Mouse (Mus musculus) hindbrain, embryonic 13.5 days (tissue): Measurements from ENCODE around the gene Ngb. TPM values are rescaled to one million over a fixed set of nuclear protein-coding genes. Genes with fewer than 3 reads are reported as not detected.

ENCODE experiments used
- ATAC-seq: fragments of 200-750 bp; cut with Nextera tagmentation; 2 replicates; pipeline ENCODE4 v1.8.0; 2017; ENCODE audit warnings: moderate TSS enrichment; ENCODE audit not compliant: low FRiP score
- H3K27ac ChIP-seq: fragments of 300-500 bp; sonication (generic); 2 replicates; pipeline ENCODE4 v1.5.1; 2015; ENCODE audit warnings: inconsistent platforms, mild to moderate bottlenecking, moderate library complexity
- H3K27me3 ChIP-seq: fragments of 300-500 bp; sonication (generic); 2 replicates; pipeline ENCODE4 v1.6.1; 2015; ENCODE audit warnings: mild to moderate bottlenecking, inconsistent platforms
- H3K36me3 ChIP-seq: fragments of 300-500 bp; sonication (generic); 2 replicates; pipeline ENCODE4 v1.6.1; 2015; ENCODE audit warnings: mild to moderate bottlenecking, inconsistent platforms
- H3K4me1 ChIP-seq: fragments of 300-500 bp; sonication (generic); replicated peaks from 2 replicates; pipeline ENCODE4 v1.6.1; 2015; ENCODE audit warnings: inconsistent platforms
- H3K4me2 ChIP-seq: fragments of 300-500 bp; sonication (generic); 2 replicates; pipeline ENCODE4 v1.6.1; 2015; ENCODE audit warnings: inconsistent platforms, mild to moderate bottlenecking, moderate library complexity
- H3K4me3 ChIP-seq: fragments of 300-500 bp; sonication (generic); 2 replicates; pipeline ENCODE4 v1.5.1; 2015; ENCODE audit warnings: mild to moderate bottlenecking, inconsistent platforms
- H3K9ac ChIP-seq: fragments of 300-500 bp; sonication (generic); 2 replicates; pipeline ENCODE4 v1.6.1; 2015; ENCODE audit warnings: mild to moderate bottlenecking, inconsistent platforms
- H3K9me3 ChIP-seq: fragments of 300-500 bp; sonication (generic); 2 replicates; pipeline ENCODE4 v1.6.1; 2016; ENCODE audit warnings: inconsistent platforms
- WGBS: fragments of 180-500 bp; shearing (Covaris S2); methylation state at CpG from one replicate; pipeline ENCODE4 v1.1.7; 2015; 5-methylcytosine and 5-hydroxymethylcytosine counted together
- polyA plus RNA-seq: library from polyadenylated mRNA; unstranded; fragments of >200 nt; fragmentation: Nextera tagmentation; extraction: Ambion mirVana; gene quantifications from 2 replicates; pipeline ENCODE4 v1.2.1, GENCODE M21; 2015

Gene Ngb
- polyA plus RNA-seq, 1 experiment from 2014 or later = 1.2 TPM

DNA sequence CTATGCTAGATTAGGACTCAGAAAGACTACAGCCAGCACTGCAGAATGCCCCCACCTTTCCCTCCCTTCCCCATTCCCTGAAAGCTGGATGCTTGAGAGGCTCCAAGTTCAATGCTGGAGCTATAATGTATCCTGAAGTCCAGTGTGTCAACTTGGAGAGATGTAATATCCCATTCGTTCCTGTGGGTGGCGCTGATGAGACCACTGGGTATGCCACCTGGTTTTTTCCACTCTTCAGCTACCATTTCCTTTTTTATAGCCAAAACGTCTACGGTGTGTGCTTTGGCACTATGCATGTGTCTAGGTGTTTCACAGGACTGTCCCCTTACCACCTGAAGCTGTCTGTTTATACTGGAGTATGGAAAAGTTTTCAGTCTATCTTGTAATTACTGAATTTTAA lies 14.0 kb downstream of the Ngb start:
- no peak for ATAC-seq
- no peaks in the 10 kb centered on the region for H3K9me3 ChIP-seq
- 40% methylated on average over 4 of the region's 4 CpGs for WGBS
- H3K36me3 ChIP-seq = peaks cover 25% of the 10 kb centered on the region; the same call in 1 of the 2 replicates
- H3K27me3 ChIP-seq = no peaks in the 10 kb centered on the region
- H3K27ac ChIP-seq = no peak overlapping the region
- H3K4me2 ChIP-seq = no peak overlapping the region
- H3K4me3 ChIP-seq = no peak overlapping the region
- no peaks in the 10 kb centered on the region for H3K4me1 ChIP-seq
- H3K9ac ChIP-seq = no peak overlapping the region

DNA sequence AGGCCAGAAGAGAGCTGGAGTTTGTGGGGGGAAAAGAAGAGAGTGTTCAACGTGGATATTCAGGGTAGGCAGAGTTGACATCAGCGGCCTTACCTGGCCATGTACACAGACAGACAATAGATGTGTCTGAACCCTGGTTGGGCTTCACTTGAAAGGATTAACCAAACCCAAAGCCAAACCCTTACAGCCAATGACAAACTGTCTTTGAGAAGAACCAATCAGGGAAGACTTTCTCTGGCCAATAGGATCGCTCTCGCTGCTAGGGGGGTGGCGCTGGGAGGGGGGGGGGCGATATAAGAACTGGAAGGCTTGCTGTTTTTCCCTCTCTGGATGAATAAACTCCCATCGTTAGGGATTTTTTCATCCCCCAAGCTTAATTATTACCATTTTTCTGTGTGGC lies 15.1 kb downstream of the Ngb start:
- no peaks in the 10 kb centered on the region for H3K9me3 ChIP-seq
- no peak overlapping the region for H3K4me2 ChIP-seq
- H3K4me3 ChIP-seq = no peak overlapping the region
- H3K4me1 ChIP-seq = no peaks in the 10 kb centered on the region
- no peak overlapping the region for H3K27ac ChIP-seq
- WGBS = 70% methylated on average over 7 of the region's 7 CpGs
- H3K9ac ChIP-seq = no peak overlapping the region
- no peaks in the 10 kb centered on the region for H3K27me3 ChIP-seq
- peaks cover 27% of the 10 kb centered on the region for H3K36me3 ChIP-seq
- ATAC-seq = no peak

DNA sequence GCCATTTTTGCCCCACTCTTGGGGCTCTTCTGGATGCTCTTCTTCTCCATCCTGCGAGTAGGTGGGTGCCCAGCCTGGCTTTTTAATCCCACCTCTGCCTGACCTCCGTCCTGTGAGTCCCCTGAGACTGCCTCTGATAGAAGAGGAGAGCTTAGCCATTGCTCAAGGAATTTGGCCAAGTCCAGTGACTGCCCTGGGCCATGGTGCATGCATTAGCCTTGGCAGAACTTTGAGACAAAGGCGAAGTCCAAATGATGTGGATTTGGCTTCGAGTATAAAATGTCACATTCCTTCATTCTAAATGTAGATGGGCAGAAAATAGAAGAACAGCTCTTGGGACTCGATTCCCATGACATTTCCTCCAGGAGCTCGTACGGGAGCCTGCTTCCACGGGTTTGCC lies 19.5 kb downstream of the Ngb start:
- Histone ChIP-seq H3K4me1 (no peaks in the 10 kb centered on the region), H3K27me3 (0 out of 2 replicates have a peak, but pooled peaks cover 3% of the 10 kb centered on the region), H3K4me3 (no peak overlapping the region), H3K9me3 (no peaks in the 10 kb centered on the region), H3K4me2 (no peak overlapping the region), H3K27ac (no peak overlapping the region), H3K36me3 (peaks cover 33% of the 10 kb centered on the region), H3K9ac (no peak overlapping the region)
- 85% methylated on average over 8 of the region's 8 CpGs for WGBS
- ATAC-seq = no peak

DNA sequence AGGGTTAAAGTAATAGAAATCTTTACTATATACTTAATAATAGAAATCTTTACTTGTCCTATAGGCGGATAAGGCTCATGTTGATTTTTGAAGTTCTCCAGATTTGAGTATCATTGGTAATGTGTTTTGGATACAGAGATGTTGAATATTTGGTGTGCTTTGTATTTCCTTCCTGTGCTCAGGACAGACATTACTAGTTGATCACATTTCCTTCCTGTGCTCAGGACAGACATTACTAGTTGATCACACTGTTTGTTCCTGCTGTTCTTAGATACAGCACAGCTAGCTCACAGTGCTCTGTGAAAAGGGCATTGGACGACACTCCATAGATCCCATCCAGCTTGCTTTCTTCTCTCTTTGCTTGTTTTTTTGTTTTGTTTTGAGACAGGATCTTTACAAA lies 25.7 kb downstream of the Ngb start:
- Histone ChIP-seq H3K27me3 (no peaks in the 10 kb centered on the region), H3K9me3 (no peaks in the 10 kb centered on the region), H3K36me3 (peaks cover 49% of the 10 kb centered on the region), H3K27ac (no peak overlapping the region), H3K4me2 (no peak overlapping the region), H3K4me1 (no peaks in the 10 kb centered on the region), H3K9ac (no peak overlapping the region), H3K4me3 (no peak overlapping the region)
- 95% methylated on average over 2 of the region's 2 CpGs for WGBS
- no peak for ATAC-seq

DNA sequence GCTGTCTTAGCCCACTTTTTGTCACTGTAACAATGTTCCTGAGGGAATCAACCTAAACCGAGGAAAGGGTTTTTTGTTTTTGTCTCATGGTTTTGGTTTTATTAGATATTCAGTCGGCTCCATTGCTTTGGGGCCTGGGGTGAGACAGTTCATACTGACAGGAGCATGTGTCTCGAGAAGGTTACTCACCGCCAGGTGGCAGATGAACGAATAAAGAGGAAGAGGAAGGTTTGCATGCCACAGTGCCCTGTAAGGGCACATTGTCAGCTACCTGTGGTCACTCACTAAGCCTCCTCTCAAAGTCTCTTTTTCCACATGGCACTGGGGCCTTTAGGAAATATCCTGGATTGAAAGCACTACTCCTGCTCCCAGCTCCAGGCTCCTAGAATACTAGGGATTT lies 31.8 kb downstream of the Ngb start:
- WGBS = 82% methylated on average over 5 of the region's 5 CpGs
- Histone ChIP-seq H3K9ac (no peak overlapping the region), H3K27me3 (no peaks in the 10 kb centered on the region), H3K27ac (no peak overlapping the region), H3K4me2 (no peak overlapping the region), H3K36me3 (peaks cover 33% of the 10 kb centered on the region), H3K4me3 (no peak overlapping the region), H3K9me3 (no peaks in the 10 kb centered on the region), H3K4me1 (no peaks in the 10 kb centered on the region)
- ATAC-seq = no peak

DNA sequence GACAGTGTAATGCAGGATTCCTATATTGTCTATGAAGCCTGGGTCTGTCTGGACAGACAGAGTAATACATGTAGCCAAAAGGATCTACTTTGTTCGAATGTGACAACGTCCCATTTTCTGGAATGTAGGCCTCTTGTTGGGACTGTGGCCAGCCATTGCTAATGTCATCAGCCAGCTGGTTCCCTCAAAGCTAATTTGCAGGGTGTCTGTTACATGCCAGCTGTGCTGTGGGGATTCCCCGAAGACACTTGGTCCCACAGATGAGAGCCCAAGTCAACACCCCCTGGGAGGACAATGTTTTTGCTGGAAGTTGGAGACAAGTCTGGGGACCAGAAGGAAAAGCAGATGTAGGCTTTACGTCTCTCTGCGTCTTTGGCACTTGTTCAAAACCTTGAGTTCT lies 35.9 kb downstream of the Ngb start:
- 89% methylated on average over 5 of the region's 5 CpGs for WGBS
- H3K4me3 ChIP-seq = no peak overlapping the region
- H3K4me1 ChIP-seq = no peaks in the 10 kb centered on the region
- H3K36me3 ChIP-seq = peaks cover 10% of the 10 kb centered on the region
- no peak overlapping the region for H3K4me2 ChIP-seq
- H3K9me3 ChIP-seq = no peaks in the 10 kb centered on the region
- H3K9ac ChIP-seq = no peak overlapping the region
- no peak overlapping the region for H3K27ac ChIP-seq
- no peak for ATAC-seq
- no peaks in the 10 kb centered on the region for H3K27me3 ChIP-seq

DNA sequence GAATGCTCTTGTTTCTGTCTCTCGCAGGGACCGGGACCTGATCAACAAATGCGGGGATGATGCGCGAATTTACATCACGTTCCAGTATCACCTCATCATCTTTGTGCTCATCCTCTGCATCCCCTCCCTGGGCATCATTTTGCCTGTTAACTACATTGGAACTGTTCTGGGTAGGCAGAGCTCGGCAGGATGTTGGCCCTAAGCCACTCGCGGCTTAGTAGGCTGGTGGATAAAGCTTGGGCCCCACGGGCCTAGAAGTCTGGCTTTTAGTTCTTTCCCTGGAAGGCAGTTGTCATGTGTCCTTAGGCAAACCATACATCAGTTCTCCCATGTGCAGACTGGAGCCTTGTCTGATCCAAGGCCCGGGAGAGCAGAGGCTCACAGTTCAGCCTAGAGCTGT lies 36.9 kb downstream of the Ngb start:
- H3K27me3 ChIP-seq = no peaks in the 10 kb centered on the region
- no peaks in the 10 kb centered on the region for H3K4me1 ChIP-seq
- no peak for ATAC-seq
- no peak overlapping the region for H3K27ac ChIP-seq
- no peak overlapping the region for H3K4me2 ChIP-seq
- peaks cover 11% of the 10 kb centered on the region for H3K36me3 ChIP-seq
- no peaks in the 10 kb centered on the region for H3K9me3 ChIP-seq
- no peak overlapping the region for H3K4me3 ChIP-seq
- H3K9ac ChIP-seq = no peak overlapping the region
- 87% methylated on average over 11 of the region's 11 CpGs for WGBS

DNA sequence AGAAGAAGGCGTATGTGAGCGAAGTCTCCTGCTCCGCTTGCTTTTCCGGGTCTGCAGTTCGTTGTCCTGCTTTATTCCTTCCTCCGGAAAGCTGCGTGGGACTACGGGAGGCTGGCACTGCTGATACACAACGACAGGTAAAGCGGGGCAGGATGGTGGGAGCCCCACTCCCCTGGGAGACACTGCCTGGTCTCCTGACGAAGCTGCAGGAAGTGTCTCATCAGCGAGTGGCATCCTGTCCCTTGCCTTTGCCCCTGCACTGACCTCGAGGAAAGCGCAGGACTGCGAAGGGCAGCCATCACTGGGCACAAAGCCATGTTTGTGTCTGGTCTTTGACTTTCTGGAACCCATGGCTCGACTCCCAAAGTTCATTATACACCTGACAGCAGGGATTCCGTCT lies 45.3 kb downstream of the Ngb start:
- Histone ChIP-seq H3K9me3 (no peaks in the 10 kb centered on the region), H3K27me3 (peaks cover 34% of the 10 kb centered on the region), H3K9ac (peak overlapping the region; percentile 19; the same call in 1 of the 2 replicates), H3K4me3 (no peak overlapping the region), H3K27ac (no peak overlapping the region), H3K4me1 (peaks cover 1% of the 10 kb centered on the region), H3K36me3 (peaks cover 7% of the 10 kb centered on the region; the same call in 1 of the 2 replicates), H3K4me2 (no peak overlapping the region)
- 69% methylated on average over 17 of the region's 17 CpGs for WGBS
- no peak for ATAC-seq

DNA sequence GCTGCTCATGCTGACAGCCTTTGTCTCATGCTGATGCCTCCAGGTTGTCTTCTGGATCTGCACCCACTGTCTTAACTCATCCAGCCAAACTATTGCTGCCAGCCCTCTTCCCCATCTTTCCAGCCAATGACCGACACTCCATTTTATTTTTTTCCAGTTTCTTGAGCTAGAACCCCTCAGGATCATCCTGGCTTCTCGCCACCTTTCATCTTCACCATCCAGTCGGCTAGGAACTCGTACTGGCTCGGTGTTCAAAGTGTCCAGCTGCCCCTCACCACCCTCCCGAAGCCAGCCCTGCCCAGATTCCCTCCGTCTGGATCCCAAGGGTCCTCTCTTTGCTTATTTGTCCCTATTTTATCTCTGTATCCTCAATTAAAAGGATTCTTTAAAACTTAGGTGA lies 47.5 kb downstream of the Ngb start:
- 82% methylated on average over 7 of the region's 7 CpGs for WGBS
- Histone ChIP-seq H3K27ac (no peak overlapping the region), H3K4me3 (no peak overlapping the region), H3K36me3 (0 out of 2 replicates have a peak, but pooled peaks cover 2% of the 10 kb centered on the region), H3K27me3 (peaks cover 34% of the 10 kb centered on the region), H3K9me3 (no peaks in the 10 kb centered on the region), H3K4me2 (no peak overlapping the region), H3K4me1 (peaks cover 8% of the 10 kb centered on the region), H3K9ac (no peak overlapping the region)
- no peak for ATAC-seq

DNA sequence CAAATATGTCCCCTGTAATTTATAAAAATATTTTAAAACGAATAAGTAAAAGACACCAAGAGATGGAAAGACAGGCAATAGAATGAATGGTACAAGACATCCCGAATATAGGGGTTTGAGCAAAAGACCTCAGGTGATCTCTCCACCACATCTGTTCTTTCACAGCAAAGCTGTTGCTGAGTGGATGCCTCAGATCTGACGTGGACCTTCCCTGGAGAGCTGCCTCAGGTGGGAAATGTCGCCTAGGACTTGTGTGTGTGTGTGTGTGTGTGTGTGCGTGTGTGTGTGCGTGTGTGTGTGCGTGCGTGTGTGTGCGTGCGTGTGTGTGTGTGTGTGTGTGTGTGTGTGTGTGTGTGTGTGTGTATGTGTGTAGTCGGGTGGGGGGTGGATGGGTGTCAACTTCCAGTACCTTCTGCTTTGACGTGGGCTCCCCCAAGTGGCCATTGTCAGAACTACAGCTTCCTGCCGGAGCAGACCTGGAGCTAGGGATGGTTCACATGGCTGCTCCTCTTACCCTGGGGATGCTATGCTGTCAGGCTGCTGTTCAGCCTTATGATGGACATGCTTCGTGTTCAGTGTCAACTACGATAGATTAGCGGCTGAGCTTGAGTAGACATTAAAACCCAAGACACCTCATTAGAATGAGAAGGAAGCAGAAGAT lies 49.5 kb downstream of the Ngb start:
- Histone ChIP-seq H3K27me3 (peaks cover 34% of the 10 kb centered on the region), H3K9me3 (no peaks in the 10 kb centered on the region), H3K4me1 (peaks cover 8% of the 10 kb centered on the region), H3K36me3 (no peaks in the 10 kb centered on the region), H3K4me2 (no peak overlapping the region), H3K27ac (no peak overlapping the region), H3K4me3 (no peak overlapping the region), H3K9ac (no peak overlapping the region)
- WGBS = 28% methylated on average over 12 of the region's 16 CpGs
- 0 out of 2 replicates have a peak, but pooled peaks have one; percentile 51 for ATAC-seq

DNA sequence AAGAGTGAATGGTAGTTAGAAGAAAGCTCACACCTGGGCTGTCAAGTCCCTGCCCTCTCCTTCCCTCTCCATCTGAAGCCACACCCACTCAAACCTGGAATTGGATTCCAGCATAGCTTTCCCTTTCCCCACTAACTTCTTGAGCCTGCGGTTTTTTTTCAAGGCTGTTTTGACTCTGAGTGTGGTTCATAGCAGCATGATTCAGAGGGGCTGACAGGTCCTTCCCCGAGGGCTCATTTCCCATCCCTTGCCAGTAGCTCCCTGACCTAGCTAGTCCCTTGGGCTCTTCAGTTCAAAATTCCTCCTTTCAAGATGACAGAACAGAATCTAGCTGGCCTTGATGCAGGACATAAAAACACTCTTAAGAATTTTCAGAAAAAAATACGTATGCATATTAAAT lies 54.8 kb downstream of the Ngb start:
- H3K27ac ChIP-seq = no peak overlapping the region
- no peak for ATAC-seq
- no peaks in the 10 kb centered on the region for H3K36me3 ChIP-seq
- H3K4me3 ChIP-seq = no peak overlapping the region
- H3K9me3 ChIP-seq = no peaks in the 10 kb centered on the region
- peaks cover 39% of the 10 kb centered on the region for H3K4me1 ChIP-seq
- H3K9ac ChIP-seq = no peak overlapping the region
- no peak overlapping the region for H3K4me2 ChIP-seq
- H3K27me3 ChIP-seq = no peaks in the 10 kb centered on the region
- WGBS = 61% methylated on average over 3 of the region's 3 CpGs
